Mouse (Mus musculus): ENCODE results near the gene Brd1.

GRCm38 (mm10) chr15:88758061-88758460 lies 24.0 kb upstream of the Brd1 start:
- TF ChIP-seq CTCF (IDR thresholded peaks at IDR 0.05; ENCODE audit: low read depth) (no peak), EP300 (IDR thresholded peaks at IDR 0.05; ENCODE audit: low read depth) (no peak)
